Mouse (Mus musculus) midbrain, postnatal 0 days (tissue): ENCODE measurements around the gene Ltbp3. TPM values are rescaled to one million over a fixed set of nuclear protein-coding genes. Genes with fewer than 3 reads are reported as not detected.

Experiments used
- ATAC-seq: fragments of 200-750 bp; cut with Nextera tagmentation; 2 replicates; pipeline ENCODE4 v1.8.0; 2017; ENCODE audit warnings: moderate number of reproducible peaks, mild to moderate bottlenecking, moderate TSS enrichment, moderate library complexity; ENCODE audit not compliant: low FRiP score
- DNase-seq: peaks from one replicate; pipeline ENCODE4 v3.0.0-alpha.2; 2015; ENCODE audit warnings: low spot score
- H3K27ac ChIP-seq: fragments of 300-500 bp; sonication (generic); 2 replicates; pipeline ENCODE4 v1.5.1; 2014; ENCODE audit warnings: low read depth, mild to moderate bottlenecking, low read length, mixed read lengths
- H3K27me3 ChIP-seq: fragments of 300-500 bp; sonication (generic); 2 replicates; pipeline ENCODE4 v1.6.1; 2014; ENCODE audit warnings: low read length, control low read depth, mixed read lengths; ENCODE audit not compliant: insufficient read depth
- H3K36me3 ChIP-seq: fragments of 300-500 bp; sonication (generic); 2 replicates; pipeline ENCODE4 v1.6.1; 2014; ENCODE audit warnings: low read length, control low read depth, mixed read lengths; ENCODE audit not compliant: insufficient read depth
- H3K4me1 ChIP-seq: fragments of 300-500 bp; sonication (generic); 2 replicates; pipeline ENCODE4 v1.6.1; 2014; ENCODE audit warnings: mild to moderate bottlenecking, control low read depth, antibody characterized with exemption, low read length, mixed read lengths; ENCODE audit not compliant: insufficient read depth
- H3K4me2 ChIP-seq: fragments of 300-500 bp; sonication (generic); 2 replicates; pipeline ENCODE4 v1.6.1; 2014; ENCODE audit warnings: low read depth, mild to moderate bottlenecking, low read length, mixed read lengths; ENCODE audit not compliant: poor library complexity, severe bottlenecking
- H3K4me3 ChIP-seq: fragments of 300-500 bp; sonication (generic); 2 replicates; pipeline ENCODE4 v1.5.1; 2014; ENCODE audit warnings: low read depth, mild to moderate bottlenecking, low read length, moderate library complexity
- H3K9ac ChIP-seq: fragments of 300-500 bp; sonication (generic); replicated peaks from 2 replicates; pipeline ENCODE4 v1.6.1; 2014; ENCODE audit warnings: mild to moderate bottlenecking, low read length, moderate library complexity, mixed read lengths; ENCODE audit not compliant: poor library complexity, severe bottlenecking
- H3K9me3 ChIP-seq: fragments of 300-500 bp; sonication (generic); 2 replicates; pipeline ENCODE4 v1.6.1; 2016; ENCODE audit warnings: low read length, control low read depth
- CTCF ChIP-seq: IDR thresholded peaks from 2 replicates; pipeline ENCODE4 v1.5.1; 2016; ENCODE audit warnings: antibody characterized with exemption, mild to moderate bottlenecking
- WGBS: fragments of 180-500 bp; shearing (Covaris S2); extraction: QIAGEN DNeasy Blood & Tissue Kit; methylation state at CpG from one replicate; pipeline ENCODE4 v1.1.7; 2014; 5-methylcytosine and 5-hydroxymethylcytosine counted together
- polyA plus RNA-seq: library from polyadenylated mRNA; unstranded; fragments of >200 nt; fragmentation: Nextera tagmentation; extraction: Ambion mirVana; gene quantifications from 2 replicates; pipeline ENCODE4 v1.2.1, GENCODE M21; 2015
- total RNA-seq: library from RNA; depleted of rRNA; stranded (reverse); fragments of >200 nt; gene quantifications from 2 replicates; pipeline ENCODE4 v1.2.3, GENCODE M21; 2014

Gene Ltbp3
- total and polyA plus RNA-seq, 2 experiments from 2014 or later = 12.8 to 29.3 TPM

- Histone ChIP-seq H3K4me3 (no peak overlapping the region), H3K36me3 (peaks cover 46% of the 10 kb centered on the region), H3K27ac (no peak overlapping the region), H3K4me1 (peaks cover 15% of the 10 kb centered on the region; the same call in 1 of the 2 replicates), H3K4me2 (no peak overlapping the region), H3K27me3 (no peaks in the 10 kb centered on the region), H3K9me3 (no peaks in the 10 kb centered on the region), H3K9ac (no peak overlapping the region)
- WGBS = 89% methylated on average over 6 of the region's 6 CpGs
- TF ChIP-seq CTCF = no peak
- ATAC-seq (no peak), DNase-seq (no peak)
Measured at GRCm38 (mm10) chr19:5721233-5721632, 19.5 kb upstream of the Ltbp3 start.

GRCm38 (mm10) chr19:5722848-5723425 lies 17.8 kb upstream of the Ltbp3 start:
- Histone ChIP-seq H3K36me3 (peaks cover 46% of the 10 kb centered on the region), H3K9me3 (no peaks in the 10 kb centered on the region), H3K27ac (no peak overlapping the region), H3K4me3 (no peak overlapping the region), H3K4me1 (peaks cover 19% of the 10 kb centered on the region; the same call in 1 of the 2 replicates), H3K27me3 (no peaks in the 10 kb centered on the region), H3K9ac (no peak overlapping the region), H3K4me2 (no peak overlapping the region)
- no peak for TF ChIP-seq CTCF
- DNase-seq (no peak), ATAC-seq (no peak)
- WGBS = 91% methylated on average over 7 of the region's 7 CpGs

GRCm38 (mm10) chr19:5723934-5724548 lies 16.7 kb upstream of the Ltbp3 start:
- H3K36me3 ChIP-seq = peaks cover 42% of the 10 kb centered on the region
- H3K9me3 ChIP-seq = no peaks in the 10 kb centered on the region
- TF ChIP-seq CTCF = no peak
- H3K27ac ChIP-seq = no peak overlapping the region
- H3K4me3 ChIP-seq = no peak overlapping the region
- peaks cover 19% of the 10 kb centered on the region; the same call in 1 of the 2 replicates for H3K4me1 ChIP-seq
- H3K9ac ChIP-seq = no peak overlapping the region
- no peaks in the 10 kb centered on the region for H3K27me3 ChIP-seq
- no peak for DNase-seq
- H3K4me2 ChIP-seq = no peak overlapping the region
- no peak for ATAC-seq
- 70% methylated on average over 4 of the region's 4 CpGs for WGBS

- Histone ChIP-seq H3K4me2 (no peak overlapping the region; the same call in 1 of the 2 replicates), H3K27ac (no peak overlapping the region), H3K4me1 (peaks cover 19% of the 10 kb centered on the region; the same call in 1 of the 2 replicates), H3K4me3 (no peak overlapping the region), H3K9ac (peak overlapping the region; percentile 36; the same call in 1 of the 2 replicates), H3K9me3 (no peaks in the 10 kb centered on the region), H3K36me3 (peaks cover 37% of the 10 kb centered on the region), H3K27me3 (no peaks in the 10 kb centered on the region)
- WGBS = 71% methylated on average over 7 of the region's 7 CpGs
- ATAC-seq (no peak), DNase-seq (no peak)
- no peak for TF ChIP-seq CTCF
Measured at GRCm38 (mm10) chr19:5724549-5724941, 16.2 kb upstream of the Ltbp3 start.

GRCm38 (mm10) chr19:5725029-5725707 lies 15.5 kb upstream of the Ltbp3 start:
- no peaks in the 10 kb centered on the region for H3K9me3 ChIP-seq
- DNase-seq = no peak
- peaks cover 31% of the 10 kb centered on the region for H3K36me3 ChIP-seq
- 80% methylated on average over 12 of the region's 12 CpGs for WGBS
- peaks cover 23% of the 10 kb centered on the region; the same call in 1 of the 2 replicates for H3K4me1 ChIP-seq
- H3K27me3 ChIP-seq = no peaks in the 10 kb centered on the region
- peak overlapping the region; percentile 36 for H3K9ac ChIP-seq
- no peak for ATAC-seq
- peak overlapping the region; percentile 24; the same call in 1 of the 2 replicates for H3K4me3 ChIP-seq
- TF ChIP-seq CTCF = no peak
- H3K4me2 ChIP-seq = peak overlapping the region; percentile 60
- no peak overlapping the region; the same call in 1 of the 2 replicates for H3K27ac ChIP-seq
